Mouse (Mus musculus) lung, postnatal 0 days (tissue): ENCODE measurements around the gene Hoxa2. TPM values are rescaled to one million over a fixed set of nuclear protein-coding genes. Genes with fewer than 3 reads are reported as not detected.

Source experiments
- ATAC-seq: fragments of 200-750 bp; cut with Nextera tagmentation; 2 replicates; pipeline ENCODE4 v1.8.0; 2017; ENCODE audit warnings: moderate library complexity
- DNase-seq: peaks from one replicate; pipeline ENCODE4 v3.0.0-alpha.2; 2016; ENCODE audit warnings: low spot score
- H3K27ac ChIP-seq: fragments of 300-500 bp; sonication (generic); 2 replicates; pipeline ENCODE4 v1.5.1; 2014; ENCODE audit warnings: antibody characterized with exemption, mild to moderate bottlenecking, low read length, mixed read lengths
- H3K27me3 ChIP-seq: fragments of 300-500 bp; sonication (generic); replicated peaks from 2 replicates; pipeline ENCODE4 v1.6.1; 2014; ENCODE audit warnings: low read length, mixed read lengths; ENCODE audit not compliant: insufficient read depth
- H3K36me3 ChIP-seq: fragments of 300-500 bp; sonication (generic); 2 replicates; pipeline ENCODE4 v1.6.1; 2014; ENCODE audit warnings: low read length, mixed read lengths; ENCODE audit not compliant: insufficient read depth
- H3K4me1 ChIP-seq: fragments of 300-500 bp; sonication (generic); 2 replicates; pipeline ENCODE4 v1.6.1; 2014; ENCODE audit warnings: antibody characterized with exemption, low read depth, low read length, mixed read lengths; ENCODE audit not compliant: insufficient read depth
- H3K4me2 ChIP-seq: fragments of 300-500 bp; sonication (generic); replicated peaks from 2 replicates; pipeline ENCODE4 v1.6.1; 2014; ENCODE audit warnings: low read depth, mild to moderate bottlenecking, low read length, moderate library complexity, mixed read lengths
- H3K4me3 ChIP-seq: fragments of 300-500 bp; sonication (generic); 2 replicates; pipeline ENCODE4 v1.5.1; 2014; ENCODE audit warnings: low read depth, low read length
- H3K9ac ChIP-seq: fragments of 300-500 bp; sonication (generic); replicated peaks from 2 replicates; pipeline ENCODE4 v1.6.1; 2014; ENCODE audit warnings: low read depth, mild to moderate bottlenecking
- H3K9me3 ChIP-seq: fragments of 300-500 bp; sonication (generic); 2 replicates; pipeline ENCODE4 v1.6.1; 2016; ENCODE audit warnings: low read length, mixed read lengths
- CTCF ChIP-seq: IDR thresholded peaks from 2 replicates; pipeline ENCODE4 v1.5.1; 2016; ENCODE audit warnings: antibody characterized with exemption, mild to moderate bottlenecking
- EP300 ChIP-seq: IDR thresholded peaks from 2 replicates; pipeline ENCODE4 v1.6.1; 2016; ENCODE audit warnings: antibody characterized with exemption, mild to moderate bottlenecking, control low read depth
- WGBS: fragments of 180-500 bp; shearing (Covaris S2); extraction: QIAGEN DNeasy Blood & Tissue Kit; methylation state at CpG from one replicate; pipeline ENCODE4 v1.1.7; 2014; 5-methylcytosine and 5-hydroxymethylcytosine counted together
- polyA plus RNA-seq: library from polyadenylated mRNA; unstranded; fragments of >200 nt; fragmentation: Nextera tagmentation; extraction: Ambion mirVana; gene quantifications from 2 replicates; pipeline ENCODE4 v1.2.1, GENCODE M21; 2015

Hoxa2 gene
- polyA plus RNA-seq, 1 experiment from 2014 or later, result 7.2 TPM

GRCm38 (mm10) chr6:52173648-52174047 lies 9.0 kb upstream of the Hoxa2 start:
- peak overlapping the region; percentile 80; the same call in 1 of the 2 replicates for H3K27ac ChIP-seq
- no peaks in the 10 kb centered on the region for H3K36me3 ChIP-seq
- H3K4me3 ChIP-seq, result peak overlapping the region; percentile 31; the same call in 1 of the 2 replicates
- no peak for ATAC-seq
- H3K9me3 ChIP-seq, result no peaks in the 10 kb centered on the region
- H3K4me1 ChIP-seq, result peaks cover 7% of the 10 kb centered on the region; the same call in 1 of the 2 replicates
- no peak for TF ChIP-seq EP300
- TF ChIP-seq CTCF, result no peak
- peak; percentile 19 for DNase-seq
- WGBS, result 5% methylated on average over 4 of the region's 4 CpGs
- peak overlapping the region; percentile 57 for H3K4me2 ChIP-seq
- no peak overlapping the region for H3K9ac ChIP-seq
- H3K27me3 ChIP-seq, result peaks cover 5% of the 10 kb centered on the region; the same call in 1 of the 2 replicates

- Histone ChIP-seq H3K9ac (0 out of 2 replicates have a peak overlapping the region, but pooled peaks have one; percentile 6), H3K27ac (peak overlapping the region; percentile 90), H3K36me3 (no peaks in the 10 kb centered on the region), H3K4me2 (peak overlapping the region; percentile 57), H3K27me3 (peaks cover 5% of the 10 kb centered on the region; the same call in 1 of the 2 replicates), H3K4me3 (peak overlapping the region; percentile 31), H3K4me1 (peaks cover 10% of the 10 kb centered on the region; the same call in 1 of the 2 replicates), H3K9me3 (no peaks in the 10 kb centered on the region)
- DNase-seq (peak; percentile 94), ATAC-seq (peak; percentile 74)
- WGBS, result 4% methylated on average over 34 of the region's 35 CpGs
- TF ChIP-seq EP300, result no peak
- TF ChIP-seq CTCF, result no peak
Measured at GRCm38 (mm10) chr6:52172501-52172900, 7.9 kb upstream of the Hoxa2 start.

DNA sequence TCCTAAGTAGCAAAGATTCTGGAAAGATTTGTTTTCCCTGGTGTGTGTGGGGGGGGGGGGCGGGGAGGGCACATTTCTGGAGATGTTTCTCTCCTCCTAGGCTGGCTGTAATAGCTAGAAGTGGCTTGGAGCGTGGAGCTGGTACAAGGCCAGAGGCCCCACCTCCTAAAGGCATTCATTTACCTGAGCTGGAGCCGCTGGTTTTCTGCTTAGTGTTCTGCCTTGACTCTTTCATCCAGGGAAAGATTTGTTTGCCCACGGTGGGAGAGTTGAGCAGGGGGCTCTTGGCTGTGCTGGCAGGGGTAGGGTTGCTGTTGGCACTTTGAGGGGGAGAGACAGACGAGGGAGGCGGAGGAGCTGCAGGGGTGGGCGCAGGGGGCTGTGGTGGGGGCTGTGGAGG lies 7.3 kb upstream of the Hoxa2 start:
- Histone ChIP-seq H3K4me1 (peaks cover 10% of the 10 kb centered on the region; the same call in 1 of the 2 replicates), H3K4me3 (peak overlapping the region; percentile 31; the same call in 1 of the 2 replicates), H3K27ac (peak overlapping the region; percentile 90), H3K9me3 (no peaks in the 10 kb centered on the region), H3K9ac (no peak overlapping the region), H3K36me3 (no peaks in the 10 kb centered on the region), H3K27me3 (peaks cover 5% of the 10 kb centered on the region; the same call in 1 of the 2 replicates), H3K4me2 (peak overlapping the region; percentile 57)
- 23% methylated on average over 6 of the region's 7 CpGs for WGBS
- DNase-seq (peak; percentile 18), ATAC-seq (no peak)
- no peak for TF ChIP-seq EP300

- Histone ChIP-seq H3K4me2 (no peak overlapping the region), H3K9me3 (no peaks in the 10 kb centered on the region), H3K4me1 (peaks cover 10% of the 10 kb centered on the region; the same call in 1 of the 2 replicates), H3K9ac (no peak overlapping the region), H3K27me3 (peaks cover 5% of the 10 kb centered on the region; the same call in 1 of the 2 replicates), H3K27ac (peak overlapping the region; percentile 90), H3K36me3 (no peaks in the 10 kb centered on the region), H3K4me3 (no peak overlapping the region)
- WGBS, result 13% methylated on average over 4 of the region's 4 CpGs
- ATAC-seq (no peak), DNase-seq (no peak)
- TF ChIP-seq EP300, result no peak
- no peak for TF ChIP-seq CTCF
Measured at GRCm38 (mm10) chr6:52171331-52171730, 6.7 kb upstream of the Hoxa2 start.

GRCm38 (mm10) chr6:52170898-52171223 lies 6.2 kb upstream of the Hoxa2 start:
- H3K4me3 ChIP-seq, result peak overlapping the region; percentile 21; the same call in 1 of the 2 replicates
- no peaks in the 10 kb centered on the region for H3K9me3 ChIP-seq
- no peak for DNase-seq
- no peak for ATAC-seq
- peak overlapping the region; percentile 90 for H3K27ac ChIP-seq
- H3K36me3 ChIP-seq, result no peaks in the 10 kb centered on the region
- peak overlapping the region; percentile 70 for H3K4me2 ChIP-seq
- TF ChIP-seq EP300, result no peak
- TF ChIP-seq CTCF, result no peak
- 0 out of 2 replicates have a peak overlapping the region, but pooled peaks have one; percentile 34 for H3K9ac ChIP-seq
- 14% methylated on average over 5 of the region's 5 CpGs for WGBS
- peaks cover 5% of the 10 kb centered on the region; the same call in 1 of the 2 replicates for H3K27me3 ChIP-seq
- H3K4me1 ChIP-seq, result peaks cover 10% of the 10 kb centered on the region; the same call in 1 of the 2 replicates

- DNase-seq, result peak; percentile 79
- Histone ChIP-seq H3K9ac (peak overlapping the region; percentile 34; the same call in 1 of the 2 replicates), H3K4me3 (peak overlapping the region; percentile 21; the same call in 1 of the 2 replicates), H3K9me3 (no peaks in the 10 kb centered on the region), H3K27ac (peak overlapping the region; percentile 90), H3K4me1 (peaks cover 10% of the 10 kb centered on the region; the same call in 1 of the 2 replicates), H3K4me2 (peak overlapping the region; percentile 70), H3K27me3 (peaks cover 5% of the 10 kb centered on the region; the same call in 1 of the 2 replicates), H3K36me3 (no peaks in the 10 kb centered on the region)
- no peak for TF ChIP-seq EP300
- TF ChIP-seq CTCF, result no peak
- 6% methylated on average over 40 of the region's 40 CpGs for WGBS
- peak; percentile 64 for ATAC-seq
Measured at GRCm38 (mm10) chr6:52170166-52170897, 5.7 kb upstream of the Hoxa2 start.
